Mouse (Mus musculus): ENCODE measurements at regions not wholly inside any gene's neighbourhood (a gene's known extent, or its start where the extent isn't known, plus 50 kb on each side); places are given as distances from the start of the nearest gene placed in this dataset.

DNA sequence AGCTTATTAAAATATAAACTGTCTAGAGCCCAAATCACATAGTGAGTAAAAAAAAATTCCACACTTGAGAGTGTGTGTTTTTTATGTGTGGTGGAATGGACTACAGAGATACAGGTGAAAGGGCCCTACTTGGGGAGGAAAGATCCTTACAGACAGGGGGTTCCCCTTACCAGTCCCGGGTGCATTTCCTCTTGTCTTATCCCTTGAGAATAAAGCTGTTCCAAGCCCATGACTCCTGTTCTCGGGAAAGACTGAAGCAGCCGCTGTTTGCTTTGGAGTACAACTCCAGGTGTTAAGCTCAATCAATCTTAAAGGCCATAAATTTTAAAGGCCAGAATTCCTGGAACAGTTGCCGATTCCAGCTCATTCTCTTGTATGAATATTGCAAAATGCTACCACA lies 108.4 kb downstream of the Magee1 start:
- Histone ChIP-seq H3K27ac (ENCODE audit: low read depth, low read length) (no peak overlapping the region), H3K27me3 (replicated peaks; ENCODE audit: control insufficient read depth, insufficient read depth, low read length) (no peaks in the 10 kb centered on the region; the same call in 1 of the 2 replicates), H3K4me1 (replicated peaks; ENCODE audit: control insufficient read depth, insufficient read depth, low read length) (no peaks in the 10 kb centered on the region), H3K4me3 (ENCODE audit: low read depth, low read length) (no peak overlapping the region), H3K9me3 (ENCODE audit: control insufficient read depth) (no peaks in the 10 kb centered on the region), H3K4me2 (replicated peaks; ENCODE audit: low read depth) (no peak overlapping the region), H3K36me3 (ENCODE audit: control insufficient read depth, insufficient read depth) (no peaks in the 10 kb centered on the region), H3K9ac (ENCODE audit: low read depth, low read length) (no peak overlapping the region)
- no peak for TF ChIP-seq CTCF (IDR thresholded peaks at IDR 0.05; ENCODE audit: low read depth)
- whole genome bisulfite sequencing, result 43% methylated on average over 4 of the region's 4 CpGs
- peak; percentile 73 for ATAC-seq

DNA sequence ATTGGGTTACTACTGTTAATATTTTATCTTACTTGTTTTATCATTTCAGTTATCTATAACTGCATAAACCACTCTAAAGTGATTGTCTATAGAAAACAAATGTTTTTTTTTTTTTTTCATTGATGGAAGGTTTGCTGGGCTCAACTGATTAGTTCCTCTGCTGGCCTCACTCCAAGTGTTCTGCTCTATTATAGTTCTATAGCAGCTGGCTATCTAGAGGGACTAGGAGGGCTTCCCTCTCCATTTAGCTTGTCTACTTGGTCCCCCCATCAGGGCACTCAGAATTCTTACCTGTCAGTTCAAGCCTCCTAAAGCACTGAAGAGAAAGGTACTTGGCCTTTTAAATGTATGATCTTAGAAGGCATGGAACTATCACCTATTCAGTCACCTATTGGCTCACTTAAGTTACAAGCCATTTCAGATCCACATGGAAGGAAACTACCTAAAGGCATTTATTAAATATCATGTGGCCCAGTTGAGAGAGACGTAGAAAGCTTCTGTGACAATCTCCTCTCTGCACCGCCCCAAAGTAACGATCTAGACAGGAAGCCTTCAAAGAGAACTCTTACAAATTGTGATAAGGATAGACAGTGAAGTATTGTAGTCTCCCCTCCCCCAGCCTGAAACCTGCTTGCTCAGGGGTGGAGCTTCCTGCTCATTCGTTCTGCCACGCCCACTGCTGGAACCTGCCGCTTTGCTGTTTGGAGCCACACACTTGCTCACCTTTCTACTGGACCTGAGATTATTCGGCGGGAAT lies 117.0 kb downstream of the Magee1 start:
- H3K4me1 ChIP-seq (replicated peaks; ENCODE audit: control insufficient read depth, insufficient read depth, low read length), result no peaks in the 10 kb centered on the region
- H3K9ac ChIP-seq (ENCODE audit: low read depth, low read length), result no peak overlapping the region
- peak overlapping the region; percentile 30; the same call in 1 of the 2 replicates for H3K4me2 ChIP-seq (replicated peaks; ENCODE audit: low read depth)
- no peaks in the 10 kb centered on the region for H3K36me3 ChIP-seq (ENCODE audit: control insufficient read depth, insufficient read depth)
- no peak for TF ChIP-seq CTCF (IDR thresholded peaks at IDR 0.05; ENCODE audit: low read depth)
- no peaks in the 10 kb centered on the region for H3K9me3 ChIP-seq (ENCODE audit: control insufficient read depth)
- H3K4me3 ChIP-seq (ENCODE audit: low read depth, low read length), result no peak overlapping the region
- WGBS, result 27% methylated on average over 8 of the region's 8 CpGs
- H3K27ac ChIP-seq (ENCODE audit: low read depth, low read length), result no peak overlapping the region
- H3K27me3 ChIP-seq (replicated peaks; ENCODE audit: control insufficient read depth, insufficient read depth, low read length), result no peaks in the 10 kb centered on the region; the same call in 1 of the 2 replicates
- peak; percentile 67 for ATAC-seq
